10 mouse cellular contexts compared by ENCODE assay signal in the genomic region with DNA sequence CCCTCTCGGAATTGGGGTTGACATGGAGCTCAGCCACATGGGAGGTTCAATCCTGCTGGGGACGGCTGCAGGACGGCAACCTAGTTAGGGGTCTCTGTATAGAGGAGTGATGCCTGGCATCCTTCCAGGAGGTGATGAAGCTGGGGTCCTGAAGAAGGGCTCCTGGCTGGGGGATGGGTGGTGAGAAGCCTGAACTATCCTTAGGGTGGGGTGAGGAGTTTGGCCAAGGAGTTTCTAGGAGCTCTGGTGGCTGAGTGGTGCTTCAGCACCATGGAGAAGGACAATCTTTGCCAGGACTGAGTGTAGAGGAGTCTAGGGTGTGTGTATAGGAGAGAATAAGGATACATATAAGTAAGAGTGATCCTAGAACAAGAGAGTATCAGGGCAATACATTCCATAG. TPM values are rescaled to one million over a fixed set of nuclear protein-coding genes. Genes with fewer than 3 reads are reported as not detected.
DNase-seq lines count a peak whose midpoint lies in the region; ATAC-seq and TF ChIP-seq lines count a peak whose summit lies in the region.
"Had no signal": no experiment of that assay in that cellular context is flagged by ENCODE, and none has a peak within 500 bp of the region (broad histone marks: within the 10 kb centered on the region; RNA-seq: fewer than 3 reads in every experiment).

No protein-coding gene starts in this region.

- DNase-seq in heart, adult 9 months (ENCODE audit: low spot score in 2 of 2), result no peak
- peak; percentile 19 for DNase-seq in thymus, postnatal 14 days
- DNase-seq in thymus, adult 18-20 months, result no peak
- peak; percentile 45 for DNase-seq in limb, embryonic 10.5 days (ENCODE audit: low spot score)
- DNase-seq in stomach, postnatal 0 days (ENCODE audit: low spot score), result peak; percentile 37
- DNase-seq in cerebellum, adult 8-10 months, result no peak
- DNase-seq: left cerebral cortex, postnatal 4 days had no signal

- peaks cover 33% of the 10 kb centered on the region for H3K27me3 ChIP-seq in heart, embryonic 16.5 days (ENCODE audit: control insufficient read depth, insufficient read depth, low read length)
- H3K27me3 ChIP-seq in limb, embryonic 10.5 days (ENCODE audit: low read depth, poor library complexity, severe bottlenecking), result peaks cover 37% of the 10 kb centered on the region
- no peaks in the 10 kb centered on the region for H3K27me3 ChIP-seq in stomach, postnatal 0 days (ENCODE audit: control insufficient read depth, insufficient read depth, low read length)

- H3K36me3 ChIP-seq in heart, embryonic 16.5 days (ENCODE audit: control insufficient read depth, insufficient read depth), result no peaks in the 10 kb centered on the region
- H3K36me3 ChIP-seq in limb, embryonic 10.5 days, result no peaks in the 10 kb centered on the region
- H3K36me3 ChIP-seq in stomach, postnatal 0 days (ENCODE audit: control insufficient read depth, insufficient read depth, low read length), result no peaks in the 10 kb centered on the region
- H3K36me3 ChIP-seq: stomach, embryonic 15.5 days had no signal

- H3K4me3 ChIP-seq in heart, embryonic 16.5 days (ENCODE audit: low read length), result no peak overlapping the region
- no peak overlapping the region for H3K4me3 ChIP-seq in limb, embryonic 10.5 days
- no peak overlapping the region for H3K4me3 ChIP-seq in stomach, postnatal 0 days (ENCODE audit: low read depth, low read length)
- H3K4me3 ChIP-seq: stomach, embryonic 15.5 days had no signal

- TF ChIP-seq CTCF in stomach, postnatal 0 days (IDR thresholded peaks at IDR 0.05; ENCODE audit: low read depth), result no peak

- no peak overlapping the region for H3K27ac ChIP-seq in heart, embryonic 16.5 days (ENCODE audit: low read length)
- no peak overlapping the region for H3K27ac ChIP-seq in limb, embryonic 10.5 days
- H3K27ac ChIP-seq in stomach, postnatal 0 days (replicated peaks), result no peak overlapping the region
- H3K27ac ChIP-seq: stomach, embryonic 15.5 days had no signal

- no peak overlapping the region for H3K4me2 ChIP-seq in heart, embryonic 16.5 days (ENCODE audit: low read depth, low read length)
- no peak overlapping the region for H3K4me2 ChIP-seq in stomach, postnatal 0 days (replicated peaks; ENCODE audit: low read depth)
- H3K4me2 ChIP-seq: stomach, embryonic 15.5 days had no signal

- H3K9ac ChIP-seq in heart, embryonic 16.5 days (ENCODE audit: low read length), result no peak overlapping the region
- no peak overlapping the region for H3K9ac ChIP-seq in stomach, postnatal 0 days (ENCODE audit: low read length)
- H3K9ac ChIP-seq: stomach, embryonic 15.5 days had no signal

- 0 out of 2 replicates have a peak, but pooled peaks have one; percentile 37 for ATAC-seq in heart, embryonic 16.5 days (replicated peaks; ENCODE audit: extremely low read depth, insufficient read depth, low FRiP score)
- ATAC-seq in stomach, postnatal 0 days (ENCODE audit: low FRiP score, low TSS enrichment), result peak; percentile 28; the same call in 1 of the 2 replicates
- no peak for ATAC-seq in granulocyte monocyte progenitor cell, adult 5-6 weeks (replicated peaks; ENCODE audit: poor library complexity, severe bottlenecking)

- no peaks in the 10 kb centered on the region for H3K9me3 ChIP-seq in heart, embryonic 16.5 days (replicated peaks; ENCODE audit: control insufficient read depth, low read length)
- no peaks in the 10 kb centered on the region for H3K9me3 ChIP-seq in limb, embryonic 10.5 days (replicated peaks)
- no peaks in the 10 kb centered on the region for H3K9me3 ChIP-seq in stomach, postnatal 0 days (ENCODE audit: control insufficient read depth, low read length)
- H3K9me3 ChIP-seq: stomach, embryonic 15.5 days had no signal

- no peak for TF ChIP-seq EP300 in stomach, postnatal 0 days (optimal IDR thresholded peaks at IDR 0.05)

- 27% methylated on average over 3 of the region's 3 CpGs for WGBS in heart, embryonic 16.5 days
- WGBS in limb, embryonic 10.5 days, result 41% methylated on average over 3 of the region's 3 CpGs
- WGBS in stomach, postnatal 0 days, result 35% methylated on average over 3 of the region's 3 CpGs

- no peaks in the 10 kb centered on the region for H3K4me1 ChIP-seq in heart, embryonic 16.5 days (ENCODE audit: control insufficient read depth, insufficient read depth, low read length)
- peaks cover 1% of the 10 kb centered on the region; the same call in 1 of the 2 replicates for H3K4me1 ChIP-seq in limb, embryonic 10.5 days
- H3K4me1 ChIP-seq in stomach, postnatal 0 days (replicated peaks; ENCODE audit: control insufficient read depth, insufficient read depth), result no peaks in the 10 kb centered on the region
- H3K4me1 ChIP-seq: stomach, embryonic 15.5 days had no signal

RNA-seq across cellular contexts. Expression of a gene that starts 0.6 kb away (rescaled TPM):
- polyA plus RNA-seq in heart, embryonic 16.5 days (2015; fragmentation: Nextera tagmentation; extraction: Ambion mirVana), result 12.7 and 21.1 TPM in 2 replicates
- 9.2 and 9.3 TPM in 2 replicates for polyA plus RNA-seq in limb, embryonic 10.5 days (2016; fragmentation: Nextera tagmentation; extraction: Ambion mirVana)
- polyA plus RNA-seq in stomach, postnatal 0 days (2015; fragmentation: Nextera tagmentation; extraction: Ambion mirVana), result 9.2 and 9.5 TPM in 2 replicates
- 15.8 and 21.1 TPM in 2 replicates for total RNA-seq in granulocyte monocyte progenitor cell, adult 5-6 weeks (2014; fragmentation: Nextera tagmentation)
- total RNA-seq in granulocyte monocyte progenitor cell, adult 5-6 weeks (2017), result 23.1 and 28.5 TPM in 2 replicates

RNA-seq across cellular contexts. Expression of a gene that starts 11.4 kb away (rescaled TPM):
- 2.0 and 7.8 TPM in 2 replicates for polyA plus RNA-seq in heart, embryonic 16.5 days (2015; fragmentation: Nextera tagmentation; extraction: Ambion mirVana)
- polyA plus RNA-seq in limb, embryonic 10.5 days (2016; fragmentation: Nextera tagmentation; extraction: Ambion mirVana), result 0.06 TPM in 1 of 2 replicates, not detected in the other
- polyA plus RNA-seq in stomach, postnatal 0 days (2015; fragmentation: Nextera tagmentation; extraction: Ambion mirVana), result 0.24 TPM in 1 of 2 replicates, not detected in the other
- not detected in 2 replicates for total RNA-seq in granulocyte monocyte progenitor cell, adult 5-6 weeks (2014; fragmentation: Nextera tagmentation)
- total RNA-seq in granulocyte monocyte progenitor cell, adult 5-6 weeks (2017), result 2.6 TPM in 1 of 2 replicates, not detected in the other

Comparison
In these comparisons a context has a peak if more than half of its experiments do, and no peak if none do; other contexts are left out.
1. DNase-seq: peak in thymus, postnatal 14 days (single experiment), limb, embryonic 10.5 days (single experiment) and stomach, postnatal 0 days (single experiment); none in heart, adult 9 months (0 of 2), thymus, adult 18-20 months (0 of 2) and cerebellum, adult 8-10 months (single experiment).